Mouse (Mus musculus) liver, embryonic 14.5 days (tissue): ENCODE results near the gene Trpd52l3. TPM values are rescaled to one million over a fixed set of nuclear protein-coding genes. Genes with fewer than 3 reads are reported as not detected.

Experiments used
- ATAC-seq: fragments of 200-750 bp; cut with Nextera tagmentation; 2 replicates; pipeline ENCODE4 v1.8.0; 2017; ENCODE audit warnings: moderate number of reproducible peaks, mild to moderate bottlenecking, moderate library complexity; ENCODE audit not compliant: insufficient read depth
- DNase-seq, 3 experiments: peaks; one replicate each; pipeline ENCODE4 v3.0.0-alpha.2; 2012 to 2013; ENCODE audit warnings: low read depth in 3 of 3, low spot score in 3 of 3
- H3K27ac ChIP-seq: fragments of 300-500 bp; sonication (generic); 2 replicates; pipeline ENCODE4 v1.5.1; 2014; ENCODE audit warnings: moderate library complexity, mild to moderate bottlenecking, control low read depth, inconsistent platforms
- H3K27me3 ChIP-seq: fragments of 300-500 bp; sonication (generic); 2 replicates; pipeline ENCODE4 v1.6.1; 2014; ENCODE audit warnings: mild to moderate bottlenecking, low read length, moderate library complexity; ENCODE audit not compliant: control insufficient read depth, insufficient read depth
- H3K36me3 ChIP-seq: fragments of 300-500 bp; sonication (generic); replicated peaks from 2 replicates; pipeline ENCODE4 v1.6.1; 2014; ENCODE audit warnings: low read depth; ENCODE audit not compliant: control insufficient read depth, insufficient read depth
- H3K4me1 ChIP-seq, 2 experiments: fragments of 200-500 bp in 1 of 2; fragments of 300-500 bp in 1 of 2; sonication (generic) in 1 of 2; replicated peaks; 2 replicates each; pipeline ENCODE4 v1.6.1; 2012 to 2014; ENCODE audit warnings: antibody characterized with exemption in 1 of 2, inconsistent platforms in 1 of 2, low read length in 1 of 2; ENCODE audit not compliant: control insufficient read depth in 2 of 2, insufficient read depth in 2 of 2
- H3K4me2 ChIP-seq: fragments of 300-500 bp; sonication (generic); 2 replicates; pipeline ENCODE4 v1.6.1; 2014; ENCODE audit warnings: low read depth, mild to moderate bottlenecking, control low read depth, moderate library complexity
- H3K4me3 ChIP-seq, 2 experiments: fragments of 200-500 bp in 1 of 2; fragments of 300-500 bp in 1 of 2; sonication (generic) in 1 of 2; 2 replicates each; pipeline ENCODE4 v1.5.1; 2012 to 2014; ENCODE audit warnings: low read depth in 2 of 2, low read length in 2 of 2, mild to moderate bottlenecking in 2 of 2, control low read depth in 1 of 2, inconsistent platforms in 1 of 2, moderate library complexity in 1 of 2; ENCODE audit not compliant: insufficient read depth in 1 of 2
- H3K9ac ChIP-seq: fragments of 300-500 bp; sonication (generic); replicated peaks from 2 replicates; pipeline ENCODE4 v1.6.1; 2014; ENCODE audit warnings: mild to moderate bottlenecking, control low read depth, moderate library complexity
- H3K9me3 ChIP-seq: fragments of 300-500 bp; sonication (generic); 2 replicates; pipeline ENCODE4 v1.6.1; 2016; ENCODE audit warnings: low read length, mixed read lengths; ENCODE audit not compliant: control insufficient read depth
- CTCF ChIP-seq: IDR thresholded peaks from 2 replicates; pipeline ENCODE4 v1.5.1; 2016; ENCODE audit warnings: antibody characterized with exemption, low read depth, control low read depth
- EP300 ChIP-seq: IDR thresholded peaks from 2 replicates; pipeline ENCODE4 v1.6.1; 2016; ENCODE audit warnings: antibody characterized with exemption, low read depth
- WGBS: fragments of 180-500 bp; shearing (Covaris S2); extraction: QIAGEN DNeasy Blood & Tissue Kit; methylation state at CpG from one replicate; pipeline ENCODE4 v1.1.7; 2014; ENCODE audit not compliant: insufficient replicate concordance; 5-methylcytosine and 5-hydroxymethylcytosine counted together
- polyA plus RNA-seq, 2 experiments: library from polyadenylated mRNA; depleted of rRNA in 1 of 2; stranded (reverse) in 1 of 2; unstranded in 1 of 2; fragments of >200 nt; fragmentation: Nextera tagmentation in 1 of 2; extraction: Ambion mirVana in 1 of 2; gene quantifications; 2 replicates each; pipeline versions ENCODE4 v1.2.1 to v1.2.3; 2012 to 2014

Trpd52l3 gene
- polyA plus RNA-seq, 2 experiments = not detected

GRCm38 (mm10) chr19:29963598-29964092, 39.9 kb upstream of the Trpd52l3 start:
- Histone ChIP-seq H3K4me3 (no peak overlapping the region), H3K4me1 (no peaks in the 10 kb centered on the region), H3K27me3 (no peaks in the 10 kb centered on the region), H3K9me3 (no peaks in the 10 kb centered on the region), H3K27ac (no peak overlapping the region), H3K36me3 (no peaks in the 10 kb centered on the region), H3K9ac (no peak overlapping the region), H3K4me2 (no peak overlapping the region)
- ATAC-seq (no peak), DNase-seq (no peak)
- 46% methylated on average over 2 of the region's 2 CpGs for WGBS
- TF ChIP-seq EP300 (no peak), CTCF (no peak)

- 66% methylated on average over 3 of the region's 3 CpGs for WGBS
Observed at GRCm38 (mm10) chr19:29967960-29968359, 35.6 kb upstream of the Trpd52l3 start.

GRCm38 (mm10) chr19:29973396-29973795, 30.2 kb upstream of the Trpd52l3 start:
- TF ChIP-seq EP300 (no peak), CTCF (no peak)
- DNase-seq = no peak
- no peak for ATAC-seq
- no peaks in the 10 kb centered on the region for H3K36me3 ChIP-seq
- H3K27me3 ChIP-seq = no peaks in the 10 kb centered on the region
- H3K4me3 ChIP-seq = no peak overlapping the region
- no peaks in the 10 kb centered on the region for H3K4me1 ChIP-seq
- H3K4me2 ChIP-seq = no peak overlapping the region
- no peak overlapping the region for H3K27ac ChIP-seq
- 43% methylated on average over 5 of the region's 5 CpGs for WGBS
- no peak overlapping the region for H3K9ac ChIP-seq
- no peaks in the 10 kb centered on the region for H3K9me3 ChIP-seq

More at GRCm38 (mm10) chr19:29967960-29968359, 35.6 kb upstream of the Trpd52l3 start:
- Histone ChIP-seq H3K4me3 (no peak overlapping the region), H3K27ac (no peak overlapping the region), H3K9ac (no peak overlapping the region), H3K36me3 (no peaks in the 10 kb centered on the region), H3K4me2 (no peak overlapping the region), H3K9me3 (no peaks in the 10 kb centered on the region), H3K4me1 (no peaks in the 10 kb centered on the region), H3K27me3 (no peaks in the 10 kb centered on the region)
- DNase-seq (no peak), ATAC-seq (no peak)
- TF ChIP-seq EP300 = no peak
- no peak for TF ChIP-seq CTCF

GRCm38 (mm10) chr19:29978847-29979246, 24.7 kb upstream of the Trpd52l3 start:
- Histone ChIP-seq H3K27me3 (no peaks in the 10 kb centered on the region), H3K27ac (no peak overlapping the region), H3K4me2 (no peak overlapping the region), H3K4me3 (no peak overlapping the region), H3K36me3 (no peaks in the 10 kb centered on the region), H3K9me3 (no peaks in the 10 kb centered on the region), H3K9ac (no peak overlapping the region), H3K4me1 (no peaks in the 10 kb centered on the region)
- no peak for TF ChIP-seq EP300
- TF ChIP-seq CTCF = peak; percentile 19; the same call in 1 of the 2 replicates
- WGBS = 48% methylated on average over 2 of the region's 2 CpGs
- ATAC-seq (no peak), DNase-seq (no peak)

- no peak for DNase-seq
- Histone ChIP-seq H3K9ac (no peak overlapping the region), H3K4me1 (no peaks in the 10 kb centered on the region), H3K4me2 (no peak overlapping the region), H3K9me3 (no peaks in the 10 kb centered on the region), H3K4me3 (no peak overlapping the region), H3K27ac (no peak overlapping the region), H3K27me3 (no peaks in the 10 kb centered on the region), H3K36me3 (no peaks in the 10 kb centered on the region)
- ATAC-seq = no peak
- no peak for TF ChIP-seq EP300
- TF ChIP-seq CTCF = no peak
- WGBS = 57% methylated on average over 8 of the region's 8 CpGs
Observed at GRCm38 (mm10) chr19:29979452-29980089, 24.0 kb upstream of the Trpd52l3 start.
